Mouse (Mus musculus) ES-E14 (cell line): ENCODE results near the gene Rasgef1b.

Experiments used
- CHD2 ChIP-seq: IDR thresholded peaks from 2 replicates; pipeline ENCODE4 v1.6.1; 2014; ENCODE audit warnings: mild to moderate bottlenecking, low read depth, low read length, inconsistent platforms
- ZC3H11A ChIP-seq: IDR thresholded peaks from 2 replicates; pipeline ENCODE4 v1.6.1; 2012; ENCODE audit warnings: low read depth, mild to moderate bottlenecking, inconsistent platforms, low read length, borderline replicate concordance
- ZNF384 ChIP-seq: IDR thresholded peaks from 2 replicates; pipeline ENCODE4 v1.6.1; 2012; ENCODE audit warnings: low read depth, low read length, inconsistent platforms

DNA sequence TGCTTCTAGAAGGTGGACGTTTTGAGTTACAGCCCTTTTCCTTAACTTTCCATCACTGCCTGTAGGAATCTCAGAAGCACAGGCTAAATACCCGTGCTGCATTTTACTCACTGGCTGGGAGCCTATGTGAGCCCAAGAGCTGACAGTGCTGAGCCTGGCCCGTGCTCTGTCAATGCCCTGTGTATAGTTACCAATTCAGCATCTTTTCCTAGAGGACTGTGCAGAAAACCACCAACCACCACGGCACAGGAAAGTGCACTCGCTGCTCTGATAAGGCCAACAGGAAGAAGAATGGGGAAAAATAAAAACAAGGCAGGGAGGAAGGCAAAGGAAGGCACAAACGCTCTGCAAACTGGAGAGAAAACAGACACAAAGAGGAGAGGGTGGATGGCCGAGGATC is 92.3 kb downstream of the Rasgef1b start:
- TF ChIP-seq CHD2 (no peak), ZC3H11A (no peak), ZNF384 (no peak)
